Mouse (Mus musculus) left cerebral cortex, postnatal 4 days (tissue): ENCODE results near the gene Thrsp. TPM values are rescaled to one million over a fixed set of nuclear protein-coding genes. Genes with fewer than 3 reads are reported as not detected.
"Not testable (repeated sequence)": the region's sequence is repeated elsewhere in the genome, so short reads cannot be mapped to it uniquely, and the experiment has no call there.

Source experiments
- DNase-seq: peaks from one replicate; pipeline ENCODE4 v3.0.0-alpha.2; 2022
- intact Hi-C: fragments of 180-260 bp; cut with DNase I; formaldehyde crosslinking; loops from one replicate; pipeline ENCODE4 v1.15.1; 2025
- total RNA-seq, 2 experiments: library from RNA; stranded (reverse); gene quantifications; 2 replicates each; pipeline ENCODE4 v1.2.3; 2021

Thrsp gene
- 1 to 10 TPM; 2.4 to 2.6 TPM for total RNA-seq

DNA sequence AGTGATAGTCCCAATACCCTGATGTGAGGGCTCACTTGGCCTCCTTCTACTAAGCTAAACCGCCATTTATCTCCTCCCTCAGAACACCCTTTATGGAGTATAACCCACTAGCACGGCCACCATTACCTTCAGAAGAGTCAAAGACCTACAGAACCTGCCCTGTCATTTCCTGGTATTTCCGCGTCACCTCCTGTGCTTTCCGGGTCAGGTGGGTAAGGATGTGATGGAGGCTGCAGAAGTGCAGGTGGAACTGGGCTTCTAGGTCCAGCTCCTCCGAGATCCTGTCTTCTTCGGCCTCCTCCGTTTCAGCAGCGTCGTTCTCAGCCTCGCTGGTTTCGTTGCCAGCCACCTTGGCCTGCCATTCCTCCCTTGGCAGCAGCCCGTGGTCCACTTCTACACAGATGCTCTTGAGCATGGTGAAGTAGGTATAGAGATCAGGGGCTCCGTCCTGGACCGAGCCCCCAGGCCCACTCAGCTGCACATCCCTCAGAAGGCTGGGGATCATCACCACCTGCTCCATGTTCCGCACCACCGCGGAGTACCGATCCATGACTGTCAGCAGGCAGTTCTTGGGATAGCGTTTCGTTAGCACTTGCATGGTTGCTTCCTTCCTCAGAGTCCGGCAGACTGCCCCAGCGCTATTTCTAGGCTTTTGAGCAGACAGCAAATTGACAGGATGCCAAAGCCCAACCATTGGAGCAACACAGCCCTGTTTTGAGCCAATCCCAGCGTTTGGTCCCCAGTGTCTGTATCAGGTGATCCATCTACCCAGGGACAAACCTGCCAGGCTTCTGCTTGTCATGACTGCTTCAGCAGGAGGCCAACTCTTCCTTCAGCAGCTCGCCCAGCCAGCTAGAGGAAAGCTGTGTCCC is at the start of gene Thrsp:
Gene Thrsp, minus strand, starts transcription at position 825 of the 872 bp plus-strand sequence.
- DNase-seq: peak; percentile 87
- intact Hi-C loops: no loop called here

DNA sequence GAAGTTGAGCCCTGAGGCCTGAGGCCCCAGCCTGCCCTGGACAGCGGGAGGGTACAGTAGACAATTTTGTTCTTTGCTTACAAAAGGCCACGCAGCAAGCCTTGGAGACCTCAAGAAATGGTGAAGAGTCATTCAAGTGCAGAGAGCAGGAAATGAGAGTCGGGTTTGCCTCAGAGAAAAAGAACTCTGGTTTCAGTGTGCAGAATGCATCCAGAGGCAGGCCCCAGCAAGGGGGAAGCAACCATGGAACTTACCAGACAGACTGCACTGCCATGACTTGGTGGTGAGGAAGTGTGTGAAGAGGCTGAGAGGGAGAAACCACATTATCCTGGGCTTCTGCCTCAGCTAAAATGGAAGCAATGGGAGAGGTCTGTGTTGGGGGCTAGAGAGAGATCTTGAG is 38.0 kb upstream of the Thrsp start:
- intact Hi-C loops: no loop called here
- DNase-seq: no peak

DNA sequence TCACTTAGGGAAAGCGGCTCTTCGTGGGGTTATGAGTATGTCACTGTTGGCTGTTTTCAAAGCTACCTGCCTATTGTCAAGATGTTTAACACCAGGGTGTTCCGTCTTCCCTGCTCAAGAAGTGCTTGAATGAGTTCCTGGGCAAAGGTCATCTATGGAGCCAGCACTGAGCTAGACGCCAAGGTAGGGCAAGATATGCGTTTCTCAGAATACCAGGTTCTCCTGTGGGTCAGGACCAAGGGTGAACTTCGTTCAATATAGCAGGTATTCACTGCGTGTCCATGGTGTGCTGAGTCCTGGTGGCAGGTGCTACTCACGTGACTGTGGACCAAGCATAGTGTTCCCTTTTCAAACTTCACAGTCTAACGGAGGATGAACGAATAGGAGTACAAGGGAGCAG is 37.3 kb upstream of the Thrsp start:
- intact Hi-C loops: no loop called here
- DNase-seq: no peak

DNA sequence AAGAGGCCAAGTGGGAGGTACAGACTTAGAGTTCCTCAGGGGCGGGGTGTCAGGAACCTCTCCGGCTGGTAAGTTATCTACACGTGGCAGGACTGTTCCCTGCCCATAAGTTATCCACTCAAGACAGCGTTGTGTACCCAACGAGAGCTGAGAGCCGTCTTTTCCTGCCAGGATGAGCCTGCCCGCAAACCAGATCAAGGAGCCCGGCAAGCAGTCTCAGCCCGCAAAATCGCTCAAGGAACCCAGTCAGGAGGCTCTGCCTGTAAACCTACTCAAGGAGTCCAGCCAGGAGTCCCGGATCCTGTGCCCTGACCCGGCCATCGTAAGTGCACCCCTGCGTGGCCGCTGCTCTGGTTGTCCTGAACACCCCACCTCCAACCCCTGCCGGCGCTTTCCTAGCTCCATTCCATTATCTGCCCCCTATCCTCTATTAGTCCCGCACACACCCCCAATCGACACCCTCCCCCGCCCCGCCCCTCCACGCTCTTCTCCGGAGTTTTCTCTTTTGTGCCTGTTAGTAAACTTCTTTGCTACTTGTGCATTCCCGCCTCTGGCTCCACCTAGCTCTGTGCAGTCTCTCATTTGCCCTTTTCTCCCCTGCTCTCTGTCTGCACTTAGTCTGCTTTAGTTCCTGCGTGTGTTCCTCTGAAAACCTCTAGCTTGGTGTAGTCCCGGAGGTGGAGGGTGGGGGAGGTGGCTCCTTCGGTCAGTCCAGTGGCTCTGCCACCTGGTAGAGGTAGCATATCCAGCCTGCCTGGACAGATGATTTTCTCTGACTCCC is 35.8 kb upstream of the Thrsp start:
- intact Hi-C loops: no loop called here

DNA sequence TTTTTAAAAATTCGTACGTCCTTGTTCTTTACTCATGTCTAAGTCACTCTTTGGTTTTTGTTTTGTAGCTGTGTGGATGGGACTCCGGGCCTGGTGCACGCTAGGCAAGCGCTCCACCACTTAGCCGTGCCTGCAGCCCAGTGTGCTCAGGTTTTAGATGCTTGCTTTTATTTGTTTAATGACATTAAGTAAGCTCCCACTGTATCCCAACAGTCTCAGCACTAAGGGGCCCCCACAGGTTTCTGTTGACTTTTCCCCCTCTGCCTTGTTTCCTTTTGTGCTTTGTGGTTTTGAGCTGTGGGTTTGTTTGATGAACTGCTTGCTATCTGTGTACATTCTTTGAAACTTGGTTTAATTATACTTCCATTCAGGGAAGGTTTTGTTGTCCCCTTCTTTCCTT is 34.7 kb upstream of the Thrsp start:
- no peak for DNase-seq
- intact Hi-C loops: no loop called here

More for the DNA sequence above, 35.8 kb upstream of the Thrsp start:
- no peak for DNase-seq

DNA sequence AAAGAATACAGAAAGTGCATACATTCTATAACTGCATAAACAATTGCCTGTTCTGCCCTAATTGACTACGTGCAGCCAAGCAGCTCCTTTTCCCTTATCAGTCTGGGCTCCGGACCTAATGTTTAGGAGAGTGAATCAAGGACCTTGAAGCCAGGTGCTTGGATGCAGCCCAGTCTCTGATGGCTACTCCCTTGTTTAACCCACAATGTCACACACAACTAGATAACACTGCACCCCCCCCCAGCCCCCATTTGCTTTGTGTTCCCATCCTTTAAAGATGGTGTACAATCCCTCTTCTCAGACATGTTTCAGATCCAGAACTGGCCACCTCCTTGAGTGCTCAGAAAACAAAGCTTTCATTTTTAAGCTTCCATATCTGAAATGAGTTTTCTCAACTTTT is 33.5 kb upstream of the Thrsp start, which contains the start of gene Kctd14:
Gene Kctd14, plus strand, starts transcription at position 301 of the 400 bp plus-strand sequence.
- DNase-seq: not testable (repeated sequence)

DNA sequence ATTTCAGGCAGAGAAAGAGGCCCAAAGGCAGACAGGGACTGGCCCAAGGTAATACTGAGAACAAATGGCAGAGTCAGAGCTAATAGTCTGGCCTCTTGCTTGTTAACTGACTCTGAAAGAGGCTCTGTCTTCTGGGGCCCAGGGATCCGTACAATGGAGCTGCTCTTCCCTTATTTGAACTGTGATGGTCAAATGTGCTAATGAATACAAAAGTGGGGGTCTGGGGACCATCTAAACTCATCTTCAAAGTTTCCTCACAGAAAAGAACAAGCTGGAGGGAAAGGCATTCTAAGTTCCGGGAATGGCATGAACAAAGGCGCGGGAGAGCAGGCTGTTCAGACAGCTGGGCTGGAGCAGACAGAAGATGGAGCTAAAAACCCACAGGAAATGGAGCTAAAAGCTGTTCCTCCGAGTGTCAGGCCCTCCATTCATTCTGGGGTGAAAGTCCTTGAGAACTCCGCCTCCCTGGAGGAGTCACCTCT is 29.6 kb upstream of the Thrsp start:
- intact Hi-C loops: no loop called here
- peak; percentile 23 for DNase-seq

More for the DNA sequence above, 33.5 kb upstream of the Thrsp start, which contains the start of gene Kctd14:
- intact Hi-C loops: not testable (repeated sequence)

DNA sequence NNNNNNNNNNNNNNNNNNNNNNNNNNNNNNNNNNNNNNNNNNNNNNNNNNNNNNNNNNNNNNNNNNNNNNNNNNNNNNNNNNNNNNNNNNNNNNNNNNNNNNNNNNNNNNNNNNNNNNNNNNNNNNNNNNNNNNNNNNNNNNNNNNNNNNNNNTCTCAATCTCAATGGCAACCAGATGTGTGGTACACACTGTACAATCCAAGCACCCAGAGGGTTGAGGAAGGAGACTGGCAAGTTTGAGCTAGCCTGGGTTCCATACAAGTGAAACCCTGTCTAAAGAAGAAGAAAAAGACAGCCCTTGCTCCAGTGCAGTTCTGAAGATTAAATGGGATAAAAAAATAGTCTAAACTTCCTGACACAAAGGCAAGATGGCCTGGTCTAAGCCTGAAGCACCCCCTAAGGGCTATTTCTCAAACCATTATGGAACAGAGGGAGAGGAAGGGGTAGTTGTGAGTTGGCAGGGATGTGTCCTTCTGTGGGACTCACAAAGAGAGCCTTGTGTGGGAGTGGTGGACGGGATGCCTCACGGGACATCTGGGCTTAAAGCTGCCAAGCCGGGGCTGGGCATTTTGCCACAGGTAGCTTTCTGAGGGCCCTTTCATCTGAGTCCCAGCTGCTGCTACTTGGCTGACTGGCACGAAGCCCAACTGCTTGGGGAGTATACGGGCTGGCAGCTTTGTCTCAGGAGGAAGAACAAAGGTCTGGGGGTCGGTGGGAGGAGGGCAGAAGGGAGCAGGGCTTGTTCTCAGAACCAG is 28.8 kb upstream of the Thrsp start:
- peak; percentile 99 for DNase-seq
- intact Hi-C loops: no loop called here

DNA sequence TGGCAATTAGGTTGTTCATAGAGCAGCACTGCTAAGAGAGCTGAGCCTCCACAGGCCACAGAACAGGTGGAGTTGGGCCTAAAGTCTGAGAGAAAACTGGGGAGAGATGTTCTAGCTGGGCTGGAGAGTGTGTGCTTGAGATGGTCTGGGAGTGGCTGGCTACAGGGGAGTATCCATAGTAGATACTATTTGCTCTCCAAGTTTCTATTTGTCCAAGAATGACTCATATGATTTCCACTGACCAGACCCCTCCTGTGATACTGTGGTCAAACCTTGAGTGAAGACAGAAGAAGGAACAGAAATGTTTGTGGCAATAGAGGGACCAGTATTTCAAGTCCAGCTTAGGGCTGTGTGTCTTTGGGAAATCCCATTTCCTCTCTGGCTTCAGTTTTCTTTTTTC is 21.5 kb upstream of the Thrsp start:
- intact Hi-C loops: no loop called here
- no peak for DNase-seq

DNA sequence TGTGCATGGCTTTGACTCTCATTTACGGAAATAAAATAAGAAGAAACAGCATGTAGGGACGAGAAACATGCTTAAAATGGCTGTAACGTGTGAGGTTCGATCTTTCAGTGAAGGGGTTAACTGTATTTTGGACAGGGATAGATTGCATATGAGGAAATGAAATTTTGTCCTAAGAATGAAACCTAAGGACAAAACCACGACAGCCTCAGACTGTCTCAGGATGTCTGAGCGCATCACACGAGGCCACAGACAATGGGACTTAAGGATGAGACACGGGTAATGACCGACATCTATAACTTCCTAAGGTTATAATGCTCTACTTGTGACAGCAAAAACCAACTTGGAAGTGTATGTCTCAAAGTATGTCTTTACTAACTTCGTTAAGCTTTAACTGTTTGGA is 17.0 kb upstream of the Thrsp start:
- intact Hi-C loops: no loop called here
- DNase-seq: no peak

DNA sequence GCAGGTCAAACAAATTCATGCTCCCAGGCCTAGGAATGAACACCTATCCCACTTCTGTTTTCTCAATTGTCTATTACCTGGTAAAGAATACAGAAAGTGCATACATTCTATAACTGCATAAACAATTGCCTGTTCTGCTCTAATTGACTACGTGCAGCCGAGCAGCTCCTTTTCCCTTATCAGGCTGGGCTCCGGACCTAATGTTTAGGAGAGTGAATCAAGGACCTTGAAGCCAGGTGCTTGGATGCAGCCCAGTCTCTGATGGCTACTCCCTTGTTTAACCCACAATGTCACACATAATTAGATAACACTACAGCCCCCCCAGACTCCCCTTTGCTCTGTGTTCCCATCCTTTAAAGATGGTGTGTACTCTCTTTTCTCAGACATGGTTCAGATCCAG is 16.0 kb upstream of the Thrsp start:
- intact Hi-C loops, DNase-seq: not testable (repeated sequence)

DNA sequence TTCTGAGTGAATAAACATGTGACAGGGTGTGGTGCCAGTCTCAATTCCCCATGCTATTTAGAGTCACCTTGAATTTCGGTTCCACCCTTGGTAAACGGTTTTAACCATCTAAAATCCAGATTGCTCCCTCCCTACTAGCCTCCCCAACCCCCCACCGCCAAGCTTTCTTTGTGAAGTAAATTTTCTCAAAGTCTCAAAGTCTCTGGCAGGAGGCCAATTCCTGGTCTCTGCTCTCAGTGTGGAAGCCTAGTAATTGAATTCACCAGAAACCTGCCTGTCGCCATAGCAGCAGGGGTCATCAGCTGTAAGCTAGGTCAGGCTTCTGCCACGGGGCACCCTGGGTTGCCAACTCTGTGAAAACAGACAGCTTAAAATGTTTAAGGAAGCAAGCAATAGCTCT is 12.2 kb upstream of the Thrsp start:
- peak; percentile 75 for DNase-seq
- intact Hi-C loops: loop anchor here (5.0 kb wide), 2 partner anchors 148 to 248 kb away; partner anchors contain the start of genes Aamdc and Rsf1

DNA sequence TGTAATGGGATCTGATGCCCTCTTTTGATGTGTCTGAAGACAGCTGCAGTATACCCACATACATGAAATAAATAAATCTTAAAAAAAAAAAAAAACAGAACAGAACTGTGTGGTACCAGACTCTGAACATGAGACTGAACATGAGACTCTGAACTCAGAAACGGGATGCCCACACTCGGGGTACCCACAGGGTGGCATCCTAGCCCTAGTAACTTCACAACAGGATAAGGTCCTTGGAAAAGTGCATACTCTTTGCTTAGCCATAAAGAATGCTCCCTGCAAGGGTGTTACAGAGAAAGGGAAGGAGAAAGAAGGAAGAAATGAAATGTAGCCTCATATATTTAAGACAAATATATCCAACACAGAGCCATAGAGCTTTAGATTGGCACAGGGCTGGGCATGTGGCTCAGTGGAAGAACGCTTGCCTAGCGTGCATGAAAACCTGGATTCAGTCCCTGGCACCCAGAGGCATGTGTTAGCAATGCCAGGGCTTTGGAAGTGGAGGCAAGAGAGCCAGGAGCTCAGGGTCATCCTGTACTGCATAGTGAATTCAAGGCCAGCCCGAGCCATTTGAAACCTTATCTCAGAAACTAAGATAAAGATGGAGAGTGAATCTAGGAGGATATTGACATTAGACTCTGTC is 10.4 kb upstream of the Thrsp start:
- peak; percentile 73 for DNase-seq
- intact Hi-C loops: loop anchor here (5.0 kb wide), 2 partner anchors 149 to 249 kb away; partner anchors contain the start of genes Aamdc and Rsf1

DNA sequence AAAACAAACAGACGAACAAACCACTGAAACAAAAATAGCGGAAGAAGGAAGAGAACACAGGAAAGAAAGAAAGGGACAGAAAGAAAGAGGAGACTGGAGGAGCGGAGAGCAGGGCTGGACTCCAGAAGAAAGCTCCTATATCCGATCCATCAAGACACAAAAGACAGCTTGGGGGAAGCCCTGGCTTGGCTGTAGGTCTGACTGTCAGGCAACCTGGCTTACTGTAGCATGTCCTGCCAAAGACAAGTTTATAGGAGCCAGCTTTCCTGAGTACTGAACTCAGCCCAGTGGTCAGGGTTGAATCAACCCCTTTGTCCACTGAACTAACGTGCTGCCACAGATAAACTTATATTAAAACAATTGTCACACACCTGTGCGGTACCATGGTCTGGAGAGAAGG is 9.8 kb upstream of the Thrsp start:
- intact Hi-C loops: loop anchor here (5.0 kb wide), 2 partner anchors 150 to 250 kb away; partner anchors contain the start of genes Aamdc and Rsf1

DNA sequence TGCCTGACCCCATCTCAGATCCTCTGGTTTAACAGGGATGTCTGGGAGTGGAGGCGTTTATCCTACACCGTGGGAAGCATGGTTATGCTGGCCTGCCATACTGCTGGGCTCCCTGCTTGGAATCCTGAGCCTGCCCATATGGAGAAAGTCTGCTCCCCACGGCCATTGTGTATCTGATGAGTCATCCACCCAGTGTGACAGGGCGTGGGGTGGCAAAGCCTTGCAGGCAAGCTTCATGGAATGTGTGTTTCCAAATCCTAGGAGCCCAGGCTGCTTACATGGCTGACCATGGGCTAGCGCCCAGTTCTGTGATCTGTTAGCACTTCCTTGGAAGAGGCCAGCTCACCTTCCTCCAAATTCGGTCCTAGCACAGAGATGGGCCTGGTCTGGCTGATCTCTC is 9.0 kb upstream of the Thrsp start:
- DNase-seq: no peak
- intact Hi-C loops: loop anchor here (5.0 kb wide), 2 partner anchors 151 to 251 kb away; partner anchors contain the start of genes Aamdc and Rsf1

More for the DNA sequence above, 9.8 kb upstream of the Thrsp start:
- no peak for DNase-seq

DNA sequence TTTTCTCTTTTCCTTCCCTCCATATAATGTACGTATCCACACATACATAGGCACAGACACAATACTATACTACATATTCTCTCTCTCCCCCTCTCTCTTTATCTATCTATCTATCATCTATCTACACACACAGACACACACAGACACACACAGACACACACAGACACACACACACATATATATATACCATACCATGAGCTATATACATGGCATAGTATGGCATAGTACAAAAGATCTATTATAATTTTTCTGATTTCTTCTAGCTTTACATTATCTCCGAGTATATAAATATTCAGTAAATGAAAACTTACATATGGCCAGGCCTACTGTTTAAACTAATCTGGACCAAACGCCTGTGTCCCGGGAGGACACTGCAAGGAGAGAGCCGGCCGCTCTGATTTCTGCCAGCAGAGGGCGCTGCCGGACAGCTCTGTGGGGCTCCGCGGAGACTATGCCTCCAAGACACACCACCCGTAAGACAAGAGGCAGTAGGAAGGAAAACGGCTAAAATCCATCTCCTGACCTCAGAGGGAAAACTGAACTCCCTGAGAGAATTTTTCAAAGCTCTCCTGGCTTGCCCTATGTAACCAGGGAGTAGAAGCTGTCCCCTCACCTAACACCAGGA is 7.2 kb upstream of the Thrsp start:
- peak; percentile 94 for DNase-seq
- intact Hi-C loops: loop anchor here (5.0 kb wide), 2 partner anchors 153 to 253 kb away; partner anchors contain the start of genes Aamdc and Rsf1

DNA sequence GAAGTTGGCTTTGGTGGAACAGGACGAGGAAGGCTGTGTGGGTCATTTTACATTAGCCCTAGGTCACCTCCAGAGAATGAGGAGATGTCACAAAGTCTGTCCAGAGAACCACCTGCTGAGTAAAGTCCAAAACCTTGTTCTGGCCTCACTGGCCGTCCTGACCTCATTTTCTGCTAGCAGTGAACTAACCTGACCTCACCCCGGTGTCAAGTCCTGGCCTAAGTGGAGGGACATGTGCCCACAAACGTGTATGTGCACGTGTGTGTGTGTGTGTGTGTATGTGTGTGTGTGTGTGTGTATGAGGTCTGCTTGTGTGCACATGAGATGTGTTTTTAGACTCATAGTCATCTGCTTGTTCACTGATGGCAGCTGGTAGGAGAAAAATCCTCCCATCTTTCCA is 6.2 kb upstream of the Thrsp start:
- intact Hi-C loops: no loop called here
- no peak for DNase-seq

DNA sequence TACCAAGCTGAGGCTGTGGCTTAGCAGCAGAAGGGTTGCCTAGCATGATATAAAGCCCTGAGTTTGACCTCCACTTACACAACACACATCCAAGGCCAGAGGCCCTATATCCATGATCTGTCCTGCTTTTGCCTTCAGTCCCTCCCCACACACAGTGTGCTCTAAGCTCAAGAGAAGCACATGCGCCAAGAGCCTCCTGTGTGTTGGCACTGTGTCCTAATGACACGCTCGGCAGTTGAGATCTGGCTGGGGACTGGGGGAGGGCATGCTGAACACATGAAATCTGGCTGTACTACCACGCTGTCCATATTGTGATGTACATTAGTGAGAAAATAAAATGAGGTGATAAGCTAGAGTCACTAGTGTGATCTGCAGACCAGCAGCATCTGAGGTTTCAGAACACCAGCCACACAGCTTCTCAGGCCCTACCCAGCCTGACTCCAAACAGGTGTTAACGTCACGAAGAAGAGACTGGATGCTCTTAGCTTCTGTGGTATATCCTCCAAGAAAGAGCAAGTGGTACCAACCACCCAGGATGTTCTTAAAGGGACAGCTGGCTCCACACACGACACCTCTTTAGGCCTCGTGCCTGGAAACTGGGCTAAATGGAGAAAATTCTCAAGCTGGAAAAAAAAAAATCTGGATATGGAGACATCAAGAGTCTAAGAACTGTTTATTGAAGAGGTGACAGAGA is 3.6 kb upstream of the Thrsp start:
- intact Hi-C loops: no loop called here
- DNase-seq: peak; percentile 81

DNA sequence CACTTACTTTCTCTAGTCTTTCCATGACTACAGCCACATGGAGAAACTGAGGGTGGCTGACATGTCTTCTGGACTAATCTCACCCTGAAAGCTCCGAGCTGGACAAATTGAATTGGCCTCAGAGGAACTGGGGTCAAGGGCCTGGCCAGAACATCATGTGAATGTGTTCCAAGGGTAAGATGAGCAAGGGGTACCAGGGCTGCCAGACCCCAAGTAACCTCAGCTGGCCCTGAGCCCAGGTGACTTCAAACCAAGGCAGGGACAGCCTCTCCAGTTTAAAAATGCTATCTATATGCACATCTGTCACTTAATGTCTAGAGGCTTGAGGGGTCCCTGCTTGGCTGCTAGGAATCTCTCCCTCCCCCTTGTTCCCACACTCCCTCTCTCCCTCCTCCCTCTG is 2.9 kb upstream of the Thrsp start:
- DNase-seq: no peak
- intact Hi-C loops: no loop called here
